Mouse (Mus musculus) stomach, postnatal 0 days (tissue): ENCODE results near the gene Tspan14. TPM values are rescaled to one million over a fixed set of nuclear protein-coding genes. Genes with fewer than 3 reads are reported as not detected.
A peak's percentile ranks its signal among the peaks of the same experiment; 100 is the strongest.

ENCODE experiments used
- ATAC-seq: fragments of 200-750 bp; cut with Nextera tagmentation; 2 replicates; pipeline ENCODE4 v1.8.0; 2017; ENCODE audit not compliant: low FRiP score, low TSS enrichment
- DNase-seq: peaks from one replicate; pipeline ENCODE4 v3.0.0-alpha.2; 2016; ENCODE audit warnings: low spot score
- H3K27ac ChIP-seq: fragments of 300-500 bp; sonication (generic); replicated peaks from 2 replicates; pipeline ENCODE4 v1.5.1; 2014; ENCODE audit warnings: mild to moderate bottlenecking, control low read depth
- H3K27me3 ChIP-seq: fragments of 300-500 bp; sonication (generic); 2 replicates; pipeline ENCODE4 v1.6.1; 2014; ENCODE audit warnings: low read length; ENCODE audit not compliant: control insufficient read depth, insufficient read depth
- H3K36me3 ChIP-seq: fragments of 300-500 bp; sonication (generic); 2 replicates; pipeline ENCODE4 v1.6.1; 2014; ENCODE audit warnings: low read length, mixed read lengths; ENCODE audit not compliant: control insufficient read depth, insufficient read depth
- H3K4me1 ChIP-seq: fragments of 300-500 bp; sonication (generic); replicated peaks from 2 replicates; pipeline ENCODE4 v1.6.1; 2014; ENCODE audit warnings: antibody characterized with exemption; ENCODE audit not compliant: control insufficient read depth, insufficient read depth
- H3K4me2 ChIP-seq: fragments of 300-500 bp; sonication (generic); replicated peaks from 2 replicates; pipeline ENCODE4 v1.6.1; 2014; ENCODE audit warnings: low read depth, mild to moderate bottlenecking, control low read depth, moderate library complexity
- H3K4me3 ChIP-seq: fragments of 300-500 bp; sonication (generic); 2 replicates; pipeline ENCODE4 v1.5.1; 2014; ENCODE audit warnings: low read depth, low read length, control low read depth
- H3K9ac ChIP-seq: fragments of 300-500 bp; sonication (generic); 2 replicates; pipeline ENCODE4 v1.6.1; 2014; ENCODE audit warnings: mild to moderate bottlenecking, low read length, control low read depth, mixed read lengths
- H3K9me3 ChIP-seq: fragments of 300-500 bp; sonication (generic); 2 replicates; pipeline ENCODE4 v1.6.1; 2016; ENCODE audit warnings: low read length; ENCODE audit not compliant: control insufficient read depth
- CTCF ChIP-seq: IDR thresholded peaks from 2 replicates; pipeline ENCODE4 v1.5.1; 2016; ENCODE audit warnings: antibody characterized with exemption, low read depth, mild to moderate bottlenecking, moderate library complexity
- EP300 ChIP-seq: optimal IDR thresholded peaks from 2 replicates; pipeline ENCODE3; 2016; ENCODE audit warnings: antibody characterized with exemption
- WGBS: fragments of 180-500 bp; shearing (Covaris S2); extraction: QIAGEN DNeasy Blood & Tissue Kit; methylation state at CpG from one replicate; pipeline ENCODE4 v1.1.7; 2014; 5-methylcytosine and 5-hydroxymethylcytosine counted together
- polyA plus RNA-seq: library from polyadenylated mRNA; unstranded; fragments of >200 nt; fragmentation: Nextera tagmentation; extraction: Ambion mirVana; gene quantifications from 2 replicates; pipeline ENCODE4 v1.2.1, GENCODE M21; 2015

Tspan14 gene
- polyA plus RNA-seq, 1 experiment from 2014 or later: 38.8 TPM

GRCm38 (mm10) chr14:40987184-40987583, 20.6 kb upstream of the Tspan14 start:
- Histone ChIP-seq H3K4me3 (no peak overlapping the region), H3K36me3 (no peaks in the 10 kb centered on the region), H3K27me3 (no peaks in the 10 kb centered on the region), H3K9me3 (no peaks in the 10 kb centered on the region), H3K27ac (no peak overlapping the region), H3K4me2 (no peak overlapping the region), H3K9ac (no peak overlapping the region), H3K4me1 (no peaks in the 10 kb centered on the region)
- ATAC-seq (no peak), DNase-seq (no peak)
- WGBS: 67% methylated on average over 2 of the region's 2 CpGs
- TF ChIP-seq EP300: no peak
- TF ChIP-seq CTCF: no peak

GRCm38 (mm10) chr14:40985635-40986034, 19.0 kb upstream of the Tspan14 start:
- no peaks in the 10 kb centered on the region for H3K27me3 ChIP-seq
- TF ChIP-seq EP300 (no peak), CTCF (no peak)
- no peak overlapping the region for H3K4me3 ChIP-seq
- H3K4me2 ChIP-seq: no peak overlapping the region
- WGBS: 56% methylated on average over 4 of the region's 4 CpGs
- H3K9me3 ChIP-seq: no peaks in the 10 kb centered on the region
- no peaks in the 10 kb centered on the region for H3K4me1 ChIP-seq
- no peaks in the 10 kb centered on the region for H3K36me3 ChIP-seq
- no peak overlapping the region for H3K27ac ChIP-seq
- DNase-seq (no peak), ATAC-seq (no peak)
- no peak overlapping the region for H3K9ac ChIP-seq

GRCm38 (mm10) chr14:40979723-40980122, 13.1 kb upstream of the Tspan14 start:
- Histone ChIP-seq H3K4me1 (no peaks in the 10 kb centered on the region), H3K27ac (no peak overlapping the region), H3K27me3 (no peaks in the 10 kb centered on the region), H3K4me3 (no peak overlapping the region), H3K4me2 (no peak overlapping the region), H3K36me3 (no peaks in the 10 kb centered on the region), H3K9me3 (no peaks in the 10 kb centered on the region), H3K9ac (no peak overlapping the region)
- TF ChIP-seq EP300 (no peak), CTCF (no peak)
- DNase-seq (no peak), ATAC-seq (no peak)
- WGBS: 50% methylated on average over 1 of the region's 1 CpGs

- Histone ChIP-seq H3K9ac (no peak overlapping the region), H3K27me3 (no peaks in the 10 kb centered on the region), H3K36me3 (no peaks in the 10 kb centered on the region), H3K9me3 (no peaks in the 10 kb centered on the region), H3K27ac (no peak overlapping the region), H3K4me2 (no peak overlapping the region), H3K4me3 (no peak overlapping the region), H3K4me1 (no peaks in the 10 kb centered on the region)
- peak; percentile 92 for ATAC-seq
- DNase-seq: peak; percentile 55
- TF ChIP-seq EP300: no peak
- TF ChIP-seq CTCF: peak; percentile 87
- WGBS: 42% methylated on average over 4 of the region's 4 CpGs
Observed at GRCm38 (mm10) chr14:40979002-40979401, 12.4 kb upstream of the Tspan14 start.

GRCm38 (mm10) chr14:40975127-40975721, 8.6 kb upstream of the Tspan14 start:
- Histone ChIP-seq H3K27ac (no peak overlapping the region), H3K4me3 (no peak overlapping the region), H3K36me3 (no peaks in the 10 kb centered on the region), H3K9me3 (no peaks in the 10 kb centered on the region), H3K4me1 (no peaks in the 10 kb centered on the region), H3K4me2 (no peak overlapping the region), H3K9ac (no peak overlapping the region), H3K27me3 (no peaks in the 10 kb centered on the region)
- WGBS: 76% methylated on average over 6 of the region's 6 CpGs
- peak; percentile 80 for DNase-seq
- TF ChIP-seq EP300: no peak
- peak; percentile 92 for TF ChIP-seq CTCF
- ATAC-seq: peak; percentile 79

- H3K4me1 ChIP-seq: peaks cover 9% of the 10 kb centered on the region; the same call in 1 of the 2 replicates
- no peak overlapping the region for H3K27ac ChIP-seq
- no peaks in the 10 kb centered on the region for H3K36me3 ChIP-seq
- H3K4me2 ChIP-seq: peak overlapping the region; percentile 68; the same call in 1 of the 2 replicates
- DNase-seq (no peak), ATAC-seq (no peak)
- WGBS: 93% methylated on average over 2 of the region's 2 CpGs
- H3K4me3 ChIP-seq: no peak overlapping the region
- TF ChIP-seq EP300 (no peak), CTCF (no peak)
- H3K9ac ChIP-seq: no peak overlapping the region
- no peaks in the 10 kb centered on the region for H3K27me3 ChIP-seq
- H3K9me3 ChIP-seq: no peaks in the 10 kb centered on the region
Observed at GRCm38 (mm10) chr14:40968051-40968450, 1.4 kb upstream of the Tspan14 start.
